Mouse (Mus musculus): Measurements from ENCODE around the gene Foxred1.

Foxred1 gene

DNA sequence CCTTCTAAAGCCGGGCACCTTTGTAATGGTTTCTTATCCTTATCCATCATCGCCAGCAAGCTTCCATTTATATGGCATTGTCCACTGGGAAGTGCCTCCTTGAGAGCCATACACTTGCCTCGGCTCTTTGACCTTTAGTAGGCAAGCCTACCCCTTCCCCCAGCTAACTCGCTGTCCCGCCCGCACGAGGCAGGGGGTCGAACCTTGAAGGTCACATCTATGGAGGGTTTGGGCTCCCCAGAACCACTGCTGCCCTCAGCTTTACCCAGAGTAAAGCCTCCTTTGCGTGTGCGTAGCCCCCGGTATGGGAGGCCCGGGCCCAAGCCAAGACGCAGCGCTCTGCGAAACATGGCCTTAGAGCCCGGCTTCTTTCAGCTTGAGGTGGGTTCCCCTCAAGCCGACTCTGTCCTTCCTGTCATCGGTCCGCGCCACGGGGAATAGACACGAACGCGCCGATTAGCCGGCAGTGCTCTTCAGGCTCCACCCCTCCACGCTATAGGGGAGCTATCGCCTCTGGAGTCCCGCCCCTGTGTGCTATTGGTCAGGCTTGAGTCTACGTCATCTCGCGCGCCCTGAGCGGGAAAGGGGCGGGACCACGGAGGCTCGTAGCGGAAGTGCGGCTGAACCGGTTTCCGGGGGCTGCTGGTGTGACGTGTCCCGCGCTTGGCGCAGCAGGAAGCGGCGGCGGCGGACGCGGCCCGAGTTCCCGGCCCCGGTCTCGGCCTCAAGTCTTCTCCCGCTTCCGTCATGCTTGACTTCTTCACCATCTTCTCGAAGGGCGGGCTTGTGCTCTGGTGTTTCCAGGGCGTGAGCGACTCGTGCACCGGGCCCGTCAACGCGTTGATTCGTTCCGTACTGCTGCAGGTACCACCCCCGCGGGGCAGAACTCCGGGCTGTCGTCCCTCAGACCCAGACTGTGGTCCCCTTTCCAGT, at the start of gene Foxred1:
Gene Foxred1, minus strand, starts transcription at position 514 of the 933 bp plus-strand sequence.
- DNase-seq (ENCODE audit: low spot score), result peak; percentile 99

GRCm38 (mm10) chr9:35257365-35257764, 46.5 kb upstream of the Foxred1 start:
- DNase-seq (ENCODE audit: low spot score), result no peak

- no peak for DNase-seq (ENCODE audit: low spot score)
Measured at GRCm38 (mm10) chr9:35249476-35249875, 38.6 kb upstream of the Foxred1 start.

DNA sequence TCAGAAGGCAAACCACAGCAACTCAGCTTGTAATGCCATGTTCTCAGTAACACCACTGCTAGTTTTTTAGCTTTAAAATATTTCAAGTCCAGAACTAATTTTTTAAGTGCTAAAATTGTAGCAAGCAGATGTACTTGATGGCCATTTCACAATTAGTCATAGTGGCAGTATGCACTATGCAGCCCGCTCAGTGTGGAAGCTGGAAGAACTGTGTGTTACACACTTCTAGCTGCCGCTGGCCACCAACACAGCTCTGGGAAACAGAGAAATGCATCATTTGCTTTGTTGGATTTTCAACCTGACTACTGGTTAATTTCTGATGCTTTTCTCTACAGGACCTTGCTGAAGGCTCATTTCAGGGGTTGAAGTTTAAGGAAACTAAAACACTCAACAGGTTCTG, 36.5 kb upstream of the Foxred1 start:
- no peak for DNase-seq (ENCODE audit: low spot score)

DNA sequence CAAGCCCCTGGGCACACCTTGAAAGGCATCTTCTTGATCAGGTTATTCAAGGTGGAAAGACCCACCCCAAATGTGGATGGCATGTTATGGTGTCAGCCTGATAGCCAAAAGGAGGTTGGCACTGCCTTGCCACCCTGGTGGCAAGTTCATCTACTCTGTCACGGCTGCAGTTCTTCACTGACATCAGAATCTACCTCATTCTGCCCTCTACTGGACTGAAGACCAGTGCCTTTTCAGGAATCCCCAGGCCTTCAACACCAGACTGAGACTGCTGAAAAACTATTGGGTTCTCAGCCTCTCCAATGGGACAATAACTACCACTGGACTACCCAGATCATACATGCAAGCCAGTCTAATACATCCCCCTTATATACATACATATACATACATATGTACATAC, 28.9 kb upstream of the Foxred1 start:
- DNase-seq (ENCODE audit: low spot score), result no peak

DNA sequence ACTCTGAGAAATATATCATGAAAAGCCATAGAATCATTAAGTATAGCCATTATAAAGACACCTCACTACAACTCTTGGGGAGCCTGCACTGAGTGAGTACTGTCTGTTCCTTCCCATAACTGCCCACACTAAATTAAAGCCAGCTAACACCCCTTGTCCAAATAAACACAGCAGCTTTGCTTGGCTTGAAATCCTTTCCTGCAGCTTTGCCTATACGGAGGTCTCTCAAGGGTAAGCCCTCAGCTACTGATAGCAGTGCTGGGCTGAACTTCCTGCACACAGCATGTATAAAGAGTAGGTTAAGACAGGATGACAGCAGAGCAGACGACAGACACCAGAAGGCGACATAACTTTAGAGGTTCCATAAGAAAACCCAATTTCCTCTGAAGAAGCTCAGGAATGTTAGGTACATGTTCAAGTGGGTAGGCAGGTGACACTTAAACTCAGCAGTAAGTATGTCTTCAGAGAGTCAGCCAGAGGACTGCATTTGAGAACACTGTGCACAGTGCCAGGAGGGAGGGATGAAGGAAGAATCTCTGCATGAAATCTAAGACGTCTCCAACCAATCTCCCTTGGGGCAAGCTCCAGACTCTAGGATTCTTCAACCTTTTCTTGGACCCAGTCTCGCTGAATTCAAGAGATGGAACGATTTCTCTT, 28.2 kb upstream of the Foxred1 start:
- DNase-seq (ENCODE audit: low spot score), result no peak

DNA sequence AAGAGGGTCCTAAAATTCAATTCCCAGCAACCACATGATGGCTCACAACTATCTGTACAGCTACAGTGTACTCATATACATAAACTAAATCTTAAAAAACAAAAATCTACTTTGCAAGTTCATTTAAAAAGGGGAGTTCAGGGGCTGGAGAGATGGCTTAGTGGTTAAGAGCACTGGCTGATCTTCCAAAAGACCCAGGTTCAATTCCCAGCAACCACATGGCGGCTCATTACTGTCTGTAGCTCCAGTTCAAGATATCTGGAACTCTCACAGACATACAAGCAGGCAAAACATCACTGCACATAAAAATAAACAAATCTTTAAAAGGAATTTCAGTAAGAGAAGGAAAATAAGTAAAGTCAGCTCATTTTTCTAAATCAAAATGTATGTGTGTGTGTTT, 27.5 kb upstream of the Foxred1 start:
- no peak for DNase-seq (ENCODE audit: low spot score)

- no peak for DNase-seq (ENCODE audit: low spot score)
Measured at GRCm38 (mm10) chr9:35235996-35236395, 25.1 kb upstream of the Foxred1 start.

DNA sequence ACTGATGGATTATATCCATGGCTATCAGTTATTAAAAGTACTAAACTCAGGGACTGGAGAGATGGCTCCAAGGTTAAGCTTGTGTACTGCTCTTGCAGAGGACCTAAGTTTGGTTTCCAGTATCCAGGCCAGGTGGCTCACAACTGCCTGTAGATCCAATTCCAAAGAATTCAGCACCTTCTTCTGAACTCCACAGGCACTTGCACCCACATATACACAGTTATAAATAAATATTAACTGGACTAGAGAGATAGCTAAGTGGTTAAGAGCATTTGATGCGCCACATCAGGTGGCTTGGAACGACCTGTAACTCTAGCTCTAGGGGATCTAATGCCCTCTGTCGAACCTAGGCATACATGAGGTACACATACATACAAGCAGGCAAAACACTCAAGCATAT, 17.8 kb upstream of the Foxred1 start:
- no peak for DNase-seq (ENCODE audit: low spot score)

GRCm38 (mm10) chr9:35223466-35223865, 12.6 kb upstream of the Foxred1 start:
- no peak for DNase-seq (ENCODE audit: low spot score)

GRCm38 (mm10) chr9:35217963-35218362, 7.1 kb upstream of the Foxred1 start:
- DNase-seq (ENCODE audit: low spot score), result no peak

- no peak for DNase-seq (ENCODE audit: low spot score)
Measured at GRCm38 (mm10) chr9:35211573-35212511, 987 bp upstream of the Foxred1 start.

GRCm38 (mm10) chr9:35204421-35204820, 6.4 kb downstream of the Foxred1 start:
- DNase-seq (ENCODE audit: low spot score), result no peak

GRCm38 (mm10) chr9:35203536-35203935, 7.3 kb downstream of the Foxred1 start:
- no peak for DNase-seq (ENCODE audit: low spot score)

- DNase-seq (ENCODE audit: low spot score), result no peak
Measured at GRCm38 (mm10) chr9:35200529-35201060, 10.3 kb downstream of the Foxred1 start.

DNA sequence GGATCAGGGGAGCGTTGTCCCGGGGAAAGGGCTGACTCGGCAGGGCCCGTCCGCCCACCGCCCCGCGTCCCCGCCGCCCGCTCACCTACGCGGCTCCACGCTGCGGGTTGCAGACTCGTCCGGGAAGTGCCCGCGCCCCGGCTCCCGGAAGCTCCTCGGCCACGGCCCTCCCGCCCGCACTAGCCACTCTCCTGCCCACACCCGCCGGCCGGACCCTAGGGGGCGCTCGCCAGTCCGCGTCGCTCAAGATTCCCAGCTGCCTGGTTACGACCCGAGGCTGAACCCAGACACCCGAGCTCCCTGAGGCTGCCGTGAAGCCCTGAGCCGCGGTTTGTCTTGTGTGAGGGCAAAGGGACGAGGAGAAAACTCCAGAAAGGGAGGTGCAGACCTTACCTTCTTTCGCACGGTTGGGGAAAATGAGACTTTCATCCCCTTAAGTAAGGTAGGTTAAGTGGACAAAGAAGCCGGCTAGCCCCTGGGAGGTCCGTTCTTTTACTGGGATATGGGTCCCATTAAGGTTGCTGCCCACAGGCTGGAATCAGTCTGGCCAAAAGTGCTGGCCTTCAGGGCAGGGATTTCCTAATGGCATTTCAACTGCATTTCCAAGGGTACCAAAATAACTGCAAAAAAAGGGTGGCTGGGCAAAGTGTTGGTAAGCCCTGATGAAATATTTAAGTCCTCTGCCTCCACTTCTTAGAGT, 10.9 kb downstream of the Foxred1 start, which contains the start of the genes Srpr and Tirap:
Gene Srpr, plus strand, starts transcription at position 404 of the 700 bp plus-strand sequence.
Gene Tirap, minus strand, starts transcription at position 520 of the 700 bp plus-strand sequence.
- peak; percentile 94 for DNase-seq (ENCODE audit: low spot score)

- DNase-seq (ENCODE audit: low spot score), result peak; percentile 35
Measured at GRCm38 (mm10) chr9:35198945-35199771, 11.7 kb downstream of the Foxred1 start.

- no peak for DNase-seq (ENCODE audit: low spot score)
Measured at GRCm38 (mm10) chr9:35198351-35198750, 12.5 kb downstream of the Foxred1 start.

DNA sequence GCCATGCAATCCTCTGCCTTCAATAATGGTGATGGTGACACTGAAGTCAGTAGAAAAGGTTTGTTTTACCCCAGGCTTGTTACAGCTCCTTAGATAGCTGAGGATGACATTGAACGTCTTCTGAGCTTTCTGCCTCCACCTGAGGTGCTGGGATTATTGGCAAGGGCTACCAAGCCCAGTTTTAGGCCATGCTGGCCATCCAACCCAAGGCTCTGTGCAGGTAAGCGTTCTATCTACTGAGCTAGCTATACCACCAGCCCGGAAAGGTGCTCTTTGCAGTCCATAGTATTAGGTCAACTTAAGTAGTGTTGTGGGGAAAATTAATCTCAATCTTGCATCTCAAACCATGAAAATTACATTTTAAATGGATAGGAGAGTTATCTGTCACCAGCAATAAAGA, 13.2 kb downstream of the Foxred1 start:
- DNase-seq (ENCODE audit: low spot score), result no peak

DNA sequence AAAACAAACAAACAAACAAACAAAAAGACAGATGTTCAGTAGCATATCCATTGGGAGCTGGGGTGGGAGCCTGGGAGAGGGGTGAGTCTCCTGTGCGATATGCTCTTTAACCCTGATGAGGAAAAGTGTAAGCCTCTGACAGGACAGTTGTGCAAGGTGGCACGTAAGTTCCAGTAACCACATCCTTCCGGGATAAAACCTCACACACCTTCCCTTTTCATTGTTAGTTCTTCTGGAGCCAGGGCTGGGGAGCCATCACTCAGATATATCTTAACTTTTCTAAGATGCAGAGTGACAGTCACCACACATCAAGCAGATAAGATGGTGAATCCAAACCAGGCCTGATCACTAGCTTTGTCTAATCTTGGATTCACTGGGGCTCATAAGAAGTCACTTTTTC, 16.8 kb downstream of the Foxred1 start:
- DNase-seq (ENCODE audit: low spot score), result no peak

Measured in urinary bladder, postnatal 14 days (tissue).